Mouse (Mus musculus) mammary gland, adult 2 months (tissue): ENCODE results near the gene Eif4e1b. TPM values are rescaled to one million over a fixed set of nuclear protein-coding genes. Genes with fewer than 3 reads are reported as not detected.

Experiments
- polyA plus RNA-seq: library from polyadenylated mRNA; depleted of rRNA; stranded (reverse); fragments of >200 nt; gene quantifications from 2 replicates; pipeline ENCODE4 v1.2.3, GENCODE M21; 2012; ENCODE audit warnings: low replicate concordance; rRNA removed

The Eif4e1b gene
- polyA plus RNA-seq = not detected in 2 replicates

DNA sequence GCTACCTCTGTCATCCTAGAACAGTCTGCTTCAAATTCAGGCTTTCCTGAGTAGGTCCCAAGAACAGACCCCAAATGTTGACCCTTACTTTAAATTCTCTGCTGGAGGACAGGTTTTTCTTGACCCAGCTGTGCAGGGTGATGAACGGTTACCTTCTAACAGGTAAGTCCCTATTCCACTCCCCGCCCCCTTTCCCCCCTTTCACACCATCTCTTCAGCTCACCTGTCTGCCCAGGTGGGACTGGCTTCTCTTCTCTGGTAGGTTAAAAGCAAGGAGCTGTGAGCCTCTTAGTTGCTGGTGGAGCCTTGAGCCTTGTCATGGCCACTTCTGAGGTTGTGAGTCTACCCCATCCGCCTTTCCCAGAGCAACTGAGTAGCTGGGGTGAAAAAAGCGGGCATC, at the start of gene Eif4e1b:
Eif4e1b (plus strand) TSS at position 301 of the 400 bp plus-strand sequence.

GRCm38 (mm10) chr13:54749864-54750411, 33.9 kb upstream of the Eif4e1b start, which contains the start of gene Gprin1:
TSS of gene Gprin1 (minus strand) at chr13:54749874.

GRCm38 (mm10) chr13:54766192-54766768, 17.5 kb upstream of the Eif4e1b start, which contains the start of gene Sncb:
TSS of gene Sncb (minus strand) at chr13:54766595.

GRCm38 (mm10) chr13:54788740-54789560, 5.2 kb downstream of the Eif4e1b start, which contains the start of gene Tspan17:
TSS of gene Tspan17 (plus strand) at chr13:54789377.

Other genes starting within 250 kb of the Eif4e1b start
- gene 4833439L19Rik, start 218.6 kb upstream of the Eif4e1b start, polyA plus RNA-seq = 98.9 and 187 TPM in 2 replicates
- gene Arl10, start 209.0 kb upstream of the Eif4e1b start, polyA plus RNA-seq = 25.5 and 31.3 TPM in 2 replicates
- 4.5 and 8.5 TPM in 2 replicates for gene Nop16, start 193.9 kb upstream of the Eif4e1b start, polyA plus RNA-seq
- gene Higd2a, start 193.8 kb upstream of the Eif4e1b start, polyA plus RNA-seq = 138 and 146 TPM in 2 replicates
- gene Cltb, start 172.7 kb upstream of the Eif4e1b start, polyA plus RNA-seq = 57.0 and 62.0 TPM in 2 replicates
- 18.5 and 27.4 TPM in 2 replicates for gene Faf2, start 162.2 kb upstream of the Eif4e1b start, polyA plus RNA-seq
- 229 and 423 TPM in 2 replicates for gene Rnf44, start 90.1 kb upstream of the Eif4e1b start, polyA plus RNA-seq
- 0.02 and 0.06 TPM in 2 replicates for gene Cdhr2, start 82.5 kb upstream of the Eif4e1b start, polyA plus RNA-seq
- gene Gprin1, start 34.1 kb upstream of the Eif4e1b start, polyA plus RNA-seq = 0.06 and 0.12 TPM in 2 replicates
- gene Sncb, start 17.4 kb upstream of the Eif4e1b start, polyA plus RNA-seq = not detected in 2 replicates
- gene Tspan17, start 5.4 kb downstream of the Eif4e1b start, polyA plus RNA-seq = 26.1 and 26.7 TPM in 2 replicates
- 21.5 and 50.7 TPM in 2 replicates for gene Unc5a, start 165.4 kb downstream of the Eif4e1b start, polyA plus RNA-seq
- 5.9 and 6.2 TPM in 2 replicates for gene Hk3, start 237.4 kb downstream of the Eif4e1b start, polyA plus RNA-seq